Mouse (Mus musculus): ENCODE measurements around the gene St3gal5. TPM values are rescaled to one million over a fixed set of nuclear protein-coding genes. Genes with fewer than 3 reads are reported as not detected.
A peak's percentile ranks its signal among the peaks of the same experiment; 100 is the strongest.

The St3gal5 gene
- polyA plus RNA-seq, 1 experiment, result 22.3 TPM

- Histone ChIP-seq H3K4me3 (replicated peaks) (no peak overlapping the region), H3K36me3 (replicated peaks; ENCODE audit: low read length) (peaks cover 16% of the 10 kb centered on the region)
These were observed 7.1 kb downstream of the St3gal5 start for GRCm38 (mm10) chr6:72104534-72104933.

GRCm38 (mm10) chr6:72108941-72109892 is 11.8 kb downstream of the St3gal5 start:
- Histone ChIP-seq H3K4me3 (replicated peaks) (no peak overlapping the region), H3K9me3 (no peaks in the 10 kb centered on the region), H3K27me3 (replicated peaks) (peaks cover 8% of the 10 kb centered on the region), H3K36me3 (replicated peaks; ENCODE audit: low read length) (peaks cover 16% of the 10 kb centered on the region), H3K4me1 (peaks cover 28% of the 10 kb centered on the region)
- TF ChIP-seq FLI1 (IDR thresholded peaks at IDR 0.05; ENCODE audit: low read length) (no peak), GATA1 (IDR thresholded peaks at IDR 0.05; ENCODE audit: borderline replicate concordance, low read length) (no peak)

More at GRCm38 (mm10) chr6:72104534-72104933, 7.1 kb downstream of the St3gal5 start:
- H3K9me3 ChIP-seq, result no peaks in the 10 kb centered on the region
- H3K4me1 ChIP-seq, result peaks cover 46% of the 10 kb centered on the region
- TF ChIP-seq FLI1 (IDR thresholded peaks at IDR 0.05; ENCODE audit: low read length) (no peak), GATA1 (IDR thresholded peaks at IDR 0.05; ENCODE audit: borderline replicate concordance, low read length) (no peak)
- peaks cover 11% of the 10 kb centered on the region for H3K27me3 ChIP-seq (replicated peaks)

GRCm38 (mm10) chr6:72110577-72110976 is 13.2 kb downstream of the St3gal5 start:
- Histone ChIP-seq H3K36me3 (replicated peaks; ENCODE audit: low read length) (peaks cover 21% of the 10 kb centered on the region), H3K9me3 (no peaks in the 10 kb centered on the region), H3K4me3 (replicated peaks) (no peak overlapping the region), H3K27me3 (replicated peaks) (peaks cover 14% of the 10 kb centered on the region), H3K4me1 (peaks cover 28% of the 10 kb centered on the region)
- TF ChIP-seq GATA1 (IDR thresholded peaks at IDR 0.05; ENCODE audit: borderline replicate concordance, low read length) (no peak), FLI1 (IDR thresholded peaks at IDR 0.05; ENCODE audit: low read length) (no peak)

GRCm38 (mm10) chr6:72112575-72112974 is 15.2 kb downstream of the St3gal5 start:
- Histone ChIP-seq H3K4me1 (peaks cover 19% of the 10 kb centered on the region), H3K9me3 (no peaks in the 10 kb centered on the region), H3K4me3 (replicated peaks) (no peak overlapping the region), H3K27me3 (replicated peaks) (peaks cover 14% of the 10 kb centered on the region), H3K36me3 (replicated peaks; ENCODE audit: low read length) (peaks cover 15% of the 10 kb centered on the region)
- TF ChIP-seq GATA1 (IDR thresholded peaks at IDR 0.05; ENCODE audit: borderline replicate concordance, low read length) (no peak), FLI1 (IDR thresholded peaks at IDR 0.05; ENCODE audit: low read length) (no peak)

DNA sequence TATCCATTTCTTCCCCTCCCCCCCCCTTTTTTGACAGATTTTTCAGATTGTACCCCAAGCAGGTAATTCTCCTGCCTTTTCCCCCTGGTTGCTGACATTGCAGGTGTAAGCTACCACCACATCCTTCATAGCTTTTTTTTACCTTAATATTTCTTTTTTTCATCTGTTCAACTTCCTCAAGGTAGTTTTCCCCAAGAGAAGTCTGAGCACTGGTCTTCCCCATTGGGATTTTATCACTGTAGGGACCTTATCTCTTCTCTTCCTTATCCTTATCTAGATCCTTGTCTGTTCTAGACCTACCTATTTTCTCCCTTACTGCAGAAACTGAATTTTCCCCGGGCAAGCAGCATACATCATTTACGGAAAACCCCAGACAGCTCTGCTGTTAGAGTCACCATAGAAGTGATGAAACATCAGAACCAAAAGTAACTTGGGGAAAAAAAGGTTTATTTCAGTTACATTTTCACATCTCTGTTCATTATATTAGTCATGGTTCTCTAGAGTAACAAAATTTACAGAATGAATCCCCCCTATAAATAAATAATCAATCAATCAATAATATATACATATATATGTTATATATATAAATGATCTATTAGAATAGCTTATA is 15.8 kb downstream of the St3gal5 start:
- TF ChIP-seq FLI1 (IDR thresholded peaks at IDR 0.05; ENCODE audit: low read length) (no peak), GATA1 (IDR thresholded peaks at IDR 0.05; ENCODE audit: borderline replicate concordance, low read length) (no peak)
- H3K4me1 ChIP-seq, result peaks cover 19% of the 10 kb centered on the region
- peaks cover 15% of the 10 kb centered on the region for H3K36me3 ChIP-seq (replicated peaks; ENCODE audit: low read length)
- H3K4me3 ChIP-seq (replicated peaks), result no peak overlapping the region
- no peaks in the 10 kb centered on the region for H3K9me3 ChIP-seq
- H3K27me3 ChIP-seq (replicated peaks), result peaks cover 15% of the 10 kb centered on the region

GRCm38 (mm10) chr6:72114902-72115301 is 17.5 kb downstream of the St3gal5 start:
- peaks cover 12% of the 10 kb centered on the region for H3K36me3 ChIP-seq (replicated peaks; ENCODE audit: low read length)
- H3K9me3 ChIP-seq, result no peaks in the 10 kb centered on the region
- TF ChIP-seq FLI1 (IDR thresholded peaks at IDR 0.05; ENCODE audit: low read length), result no peak
- no peak for TF ChIP-seq GATA1 (IDR thresholded peaks at IDR 0.05; ENCODE audit: borderline replicate concordance, low read length)
- peaks cover 9% of the 10 kb centered on the region; the same call in 1 of the 2 replicates for H3K4me1 ChIP-seq
- peaks cover 18% of the 10 kb centered on the region for H3K27me3 ChIP-seq (replicated peaks)
- H3K4me3 ChIP-seq (replicated peaks), result peak overlapping the region; percentile 54

DNA sequence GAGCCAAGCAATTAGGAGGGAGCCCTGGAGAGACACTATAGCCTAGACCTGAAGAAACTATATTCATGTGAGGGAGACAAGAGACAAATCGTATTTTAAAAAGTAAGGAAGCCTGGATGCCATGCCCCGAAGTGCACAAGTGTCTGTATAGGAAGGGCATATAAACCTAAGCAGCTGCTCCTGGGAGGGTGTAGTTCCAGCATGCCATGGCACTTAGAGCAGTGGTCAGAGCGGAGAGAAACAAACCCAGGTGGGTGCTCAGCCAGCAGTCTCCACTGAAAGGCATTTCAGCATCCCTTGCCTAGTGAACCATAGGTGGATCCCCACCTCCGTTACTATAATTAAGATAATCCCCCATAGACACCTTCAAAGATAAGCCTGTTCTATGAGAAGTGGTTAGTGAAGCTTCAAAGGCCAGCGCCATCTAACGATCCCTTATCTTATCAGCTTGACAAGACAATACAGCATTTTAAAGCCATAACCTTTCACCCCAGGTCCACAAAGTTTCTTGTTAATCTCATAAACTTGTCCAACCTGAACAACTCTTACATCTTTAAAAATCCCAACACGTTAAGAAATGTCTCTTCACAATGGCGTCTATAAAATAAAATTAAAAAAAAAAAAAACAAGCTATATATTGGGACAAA is 20.1 kb downstream of the St3gal5 start:
- TF ChIP-seq FLI1 (IDR thresholded peaks at IDR 0.05; ENCODE audit: low read length), result no peak
- TF ChIP-seq GATA1 (IDR thresholded peaks at IDR 0.05; ENCODE audit: borderline replicate concordance, low read length), result no peak
- H3K9me3 ChIP-seq, result no peaks in the 10 kb centered on the region
- no peak overlapping the region for H3K4me3 ChIP-seq (replicated peaks)
- peaks cover 6% of the 10 kb centered on the region; the same call in 1 of the 2 replicates for H3K4me1 ChIP-seq
- peaks cover 19% of the 10 kb centered on the region for H3K27me3 ChIP-seq (replicated peaks)
- peaks cover 12% of the 10 kb centered on the region for H3K36me3 ChIP-seq (replicated peaks; ENCODE audit: low read length)

DNA sequence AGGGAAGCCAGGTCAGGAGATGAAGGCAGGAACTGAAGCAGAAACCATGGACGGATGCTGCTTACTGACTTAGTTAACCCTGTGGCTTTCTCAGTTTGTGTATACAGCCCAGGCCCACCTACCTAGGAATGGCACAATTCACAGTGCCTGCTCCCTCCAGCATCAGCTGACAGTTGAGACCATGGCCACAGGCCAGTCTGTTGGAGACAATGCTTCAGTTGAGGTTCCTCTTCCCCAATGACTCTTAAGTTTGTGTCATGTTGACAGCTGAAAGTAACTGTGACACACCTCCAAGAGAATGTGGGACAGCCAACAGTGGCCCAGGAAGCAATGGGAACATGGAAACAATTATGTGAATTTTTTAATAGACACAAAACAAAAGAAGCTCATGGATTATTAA is 22.5 kb downstream of the St3gal5 start:
- TF ChIP-seq GATA1 (IDR thresholded peaks at IDR 0.05; ENCODE audit: borderline replicate concordance, low read length), result no peak
- TF ChIP-seq FLI1 (IDR thresholded peaks at IDR 0.05; ENCODE audit: low read length), result no peak
- H3K36me3 ChIP-seq (replicated peaks; ENCODE audit: low read length), result peaks cover 10% of the 10 kb centered on the region
- no peak overlapping the region for H3K4me3 ChIP-seq (replicated peaks)
- no peaks in the 10 kb centered on the region for H3K9me3 ChIP-seq
- H3K27me3 ChIP-seq (replicated peaks), result peaks cover 8% of the 10 kb centered on the region
- peaks cover 4% of the 10 kb centered on the region; the same call in 1 of the 2 replicates for H3K4me1 ChIP-seq

- no peaks in the 10 kb centered on the region for H3K9me3 ChIP-seq
- peaks cover 7% of the 10 kb centered on the region for H3K27me3 ChIP-seq (replicated peaks)
- peaks cover 4% of the 10 kb centered on the region; the same call in 1 of the 2 replicates for H3K4me1 ChIP-seq
- no peak for TF ChIP-seq GATA1 (IDR thresholded peaks at IDR 0.05; ENCODE audit: borderline replicate concordance, low read length)
- TF ChIP-seq FLI1 (IDR thresholded peaks at IDR 0.05; ENCODE audit: low read length), result no peak
- H3K4me3 ChIP-seq (replicated peaks), result no peak overlapping the region
- H3K36me3 ChIP-seq (replicated peaks; ENCODE audit: low read length), result peaks cover 6% of the 10 kb centered on the region
These were observed 23.9 kb downstream of the St3gal5 start for GRCm38 (mm10) chr6:72121301-72121700.

Data from megakaryocyte, embryonic 14.5 days (primary cell).